Mouse (Mus musculus): ENCODE measurements around the gene Qrsl1. TPM values are rescaled to one million over a fixed set of nuclear protein-coding genes. Genes with fewer than 3 reads are reported as not detected.
"Not testable (repeated sequence)": the region's sequence is repeated elsewhere in the genome, so short reads cannot be mapped to it uniquely, and the experiment has no call there.

Qrsl1 gene
- 22.6 and 24.2 TPM in 2 replicates for polyA plus RNA-seq (2015; fragmentation: Nextera tagmentation; extraction: Ambion mirVana)

DNA sequence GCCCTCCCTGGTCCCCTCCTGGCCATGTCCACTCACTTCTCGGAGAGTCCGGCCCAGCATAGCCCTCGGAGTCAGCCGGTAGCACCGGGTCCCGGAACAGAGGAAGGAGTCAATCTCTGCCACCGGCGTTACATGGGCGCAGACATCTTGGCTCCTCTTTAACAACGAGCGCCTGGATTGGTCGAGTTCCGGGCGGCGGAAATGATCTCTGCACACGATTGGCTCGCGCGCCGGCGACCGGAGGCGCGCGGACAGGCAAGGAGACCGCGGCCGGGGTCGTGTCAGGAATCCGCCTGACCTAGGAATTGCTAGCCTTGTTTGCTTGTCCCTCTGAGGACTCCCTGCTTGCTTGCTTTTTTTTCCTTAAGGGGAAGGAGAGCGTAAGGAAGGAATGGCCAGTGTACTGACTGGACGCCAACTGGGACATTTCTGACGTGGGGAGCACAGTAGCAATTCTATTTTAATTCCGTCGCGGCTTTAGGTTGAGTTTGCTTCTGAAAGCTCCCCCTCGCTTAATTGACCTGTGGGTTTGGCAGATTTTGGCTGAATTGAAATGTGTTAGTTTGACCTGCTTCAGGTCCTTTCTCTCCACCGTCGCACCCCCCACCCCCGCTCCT is at the start of gene Qrsl1, which contains the start of gene Rtn4ip1:
Gene Qrsl1 (minus strand): TSS at position 168 of the 617 bp plus-strand sequence.
Gene Rtn4ip1 (plus strand): TSS at position 230 of the 617 bp plus-strand sequence.
- whole genome bisulfite sequencing = under 1% methylated on average over 40 of the region's 40 CpGs
- Histone ChIP-seq H3K4me3 (peak within 1 kb of the TSS; percentile 83), H3K27ac (replicated peaks) (peak within 1 kb of the TSS; percentile 63), H3K27me3 (no peaks in the 10 kb centered on the region), H3K4me2 (replicated peaks) (peak within 1 kb of the TSS; percentile 67), H3K9ac (replicated peaks) (peak within 1 kb of the TSS; percentile 50), H3K9me3 (no peaks in the 10 kb centered on the region), H3K4me1 (peaks cover 20% of the 10 kb centered on the region), H3K36me3 (no peaks in the 10 kb centered on the region)
- ATAC-seq (replicated peaks) = peak; percentile 99

DNA sequence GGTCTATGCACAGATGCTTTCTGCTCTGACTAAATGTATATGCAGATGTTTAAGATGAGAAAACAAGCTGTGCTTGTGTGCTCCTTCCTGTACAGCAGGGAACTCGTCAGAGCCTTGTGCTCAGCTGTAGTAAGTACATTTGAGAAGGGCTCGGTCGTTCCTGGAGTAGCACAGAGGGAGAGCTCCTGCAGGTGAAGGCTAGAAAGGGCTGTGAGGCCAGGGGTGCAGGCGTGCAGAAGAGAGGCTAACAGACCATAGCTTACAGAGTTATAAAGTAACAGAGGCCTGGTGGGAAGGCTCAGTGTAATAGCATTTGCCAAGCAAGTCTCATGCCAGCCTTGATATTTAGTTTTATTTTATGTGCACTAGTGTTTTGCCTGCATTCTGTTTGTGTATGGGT is 43.9 kb upstream of the Qrsl1 start:
- H3K36me3 ChIP-seq = peaks cover 6% of the 10 kb centered on the region; the same call in 1 of the 2 replicates
- WGBS = 85% methylated on average over 4 of the region's 4 CpGs
- ATAC-seq (replicated peaks) = no peak
- no peak overlapping the region for H3K9ac ChIP-seq (replicated peaks)
- H3K4me3 ChIP-seq = no peak overlapping the region
- H3K4me1 ChIP-seq = no peaks in the 10 kb centered on the region
- H3K27me3 ChIP-seq = no peaks in the 10 kb centered on the region
- H3K27ac ChIP-seq (replicated peaks) = no peak overlapping the region
- no peak overlapping the region for H3K4me2 ChIP-seq (replicated peaks)
- H3K9me3 ChIP-seq = no peaks in the 10 kb centered on the region

DNA sequence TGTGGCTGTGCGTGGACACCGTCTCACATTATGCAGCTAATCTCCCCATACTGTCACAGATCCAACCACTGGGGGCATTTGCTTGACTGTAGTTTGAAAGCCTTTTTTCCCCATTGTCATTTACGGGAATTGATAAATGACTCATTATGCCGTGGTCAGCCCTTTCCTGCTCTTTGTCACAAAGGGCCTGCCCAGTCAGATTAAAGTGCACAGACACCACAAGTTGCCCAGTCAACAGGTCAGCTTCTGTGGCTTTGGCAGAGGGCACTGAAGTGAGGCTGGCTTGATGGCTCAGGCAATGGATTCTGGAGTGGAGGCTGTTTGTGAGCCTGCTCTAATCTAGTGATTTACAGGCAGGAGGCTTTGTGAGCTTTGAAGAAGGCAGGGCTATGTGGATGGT is 42.2 kb upstream of the Qrsl1 start:
- H3K4me2 ChIP-seq (replicated peaks) = no peak overlapping the region
- no peaks in the 10 kb centered on the region for H3K4me1 ChIP-seq
- no peak for ATAC-seq (replicated peaks)
- no peak overlapping the region for H3K9ac ChIP-seq (replicated peaks)
- no peak overlapping the region for H3K27ac ChIP-seq (replicated peaks)
- WGBS = 40% methylated on average over 4 of the region's 4 CpGs
- H3K27me3 ChIP-seq = no peaks in the 10 kb centered on the region
- no peaks in the 10 kb centered on the region for H3K9me3 ChIP-seq
- peaks cover 6% of the 10 kb centered on the region; the same call in 1 of the 2 replicates for H3K36me3 ChIP-seq
- H3K4me3 ChIP-seq = no peak overlapping the region

GRCm38 (mm10) chr10:43939136-43939662 is 37.7 kb upstream of the Qrsl1 start:
- no peak for ATAC-seq (replicated peaks)
- H3K27ac ChIP-seq (replicated peaks) = no peak overlapping the region
- H3K27me3 ChIP-seq = no peaks in the 10 kb centered on the region
- no peak overlapping the region for H3K4me3 ChIP-seq
- 87% methylated on average over 6 of the region's 6 CpGs for WGBS
- H3K4me1 ChIP-seq = no peaks in the 10 kb centered on the region
- H3K4me2 ChIP-seq (replicated peaks) = no peak overlapping the region
- H3K36me3 ChIP-seq = no peaks in the 10 kb centered on the region
- H3K9me3 ChIP-seq = no peaks in the 10 kb centered on the region
- no peak overlapping the region for H3K9ac ChIP-seq (replicated peaks)

GRCm38 (mm10) chr10:43928596-43928995 is 27.1 kb upstream of the Qrsl1 start:
- Histone ChIP-seq H3K4me3 (no peak overlapping the region), H3K4me2 (replicated peaks) (no peak overlapping the region), H3K36me3 (no peaks in the 10 kb centered on the region), H3K9me3 (no peaks in the 10 kb centered on the region), H3K4me1 (peaks cover 8% of the 10 kb centered on the region), H3K9ac (replicated peaks) (no peak overlapping the region), H3K27ac (replicated peaks) (no peak overlapping the region), H3K27me3 (no peaks in the 10 kb centered on the region)
- 81% methylated on average over 5 of the region's 5 CpGs for WGBS
- no peak for ATAC-seq (replicated peaks)

GRCm38 (mm10) chr10:43927736-43928135 is 26.2 kb upstream of the Qrsl1 start:
- WGBS = 77% methylated on average over 8 of the region's 8 CpGs
- no peak overlapping the region for H3K4me2 ChIP-seq (replicated peaks)

DNA sequence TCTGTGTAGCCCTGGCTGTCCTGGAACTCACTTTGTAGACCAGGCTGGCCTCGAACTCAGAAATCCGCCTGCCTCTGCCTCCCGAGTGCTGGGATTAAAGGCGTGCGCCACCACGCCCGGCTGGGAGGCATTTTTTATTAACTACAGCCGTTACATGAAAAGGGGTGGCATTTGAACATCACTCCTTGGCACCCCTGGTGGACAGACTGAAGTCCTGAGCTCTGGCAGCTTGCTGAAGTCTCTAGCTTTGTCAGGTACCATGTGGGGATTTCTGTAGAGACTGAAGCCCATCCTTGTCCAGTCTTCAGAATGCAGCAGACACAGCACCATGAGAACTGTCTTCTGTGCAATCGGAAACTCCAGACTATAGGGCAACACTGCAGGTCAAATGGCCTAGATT is 24.2 kb upstream of the Qrsl1 start:
- H3K27me3 ChIP-seq; H3K4me1 ChIP-seq; H3K4me2 ChIP-seq (replicated peaks); H3K9me3 ChIP-seq; H3K36me3 ChIP-seq; H3K27ac ChIP-seq (replicated peaks); H3K4me3 ChIP-seq; ATAC-seq (replicated peaks); H3K9ac ChIP-seq (replicated peaks): not testable (repeated sequence)
- WGBS = 92% methylated on average over 9 of the region's 9 CpGs

More at GRCm38 (mm10) chr10:43927736-43928135, 26.2 kb upstream of the Qrsl1 start:
- no peaks in the 10 kb centered on the region for H3K9me3 ChIP-seq
- peaks cover 8% of the 10 kb centered on the region for H3K4me1 ChIP-seq
- H3K4me3 ChIP-seq = no peak overlapping the region
- no peaks in the 10 kb centered on the region for H3K36me3 ChIP-seq
- no peaks in the 10 kb centered on the region for H3K27me3 ChIP-seq
- H3K27ac ChIP-seq (replicated peaks) = no peak overlapping the region
- ATAC-seq (replicated peaks) = no peak
- H3K9ac ChIP-seq (replicated peaks) = no peak overlapping the region

DNA sequence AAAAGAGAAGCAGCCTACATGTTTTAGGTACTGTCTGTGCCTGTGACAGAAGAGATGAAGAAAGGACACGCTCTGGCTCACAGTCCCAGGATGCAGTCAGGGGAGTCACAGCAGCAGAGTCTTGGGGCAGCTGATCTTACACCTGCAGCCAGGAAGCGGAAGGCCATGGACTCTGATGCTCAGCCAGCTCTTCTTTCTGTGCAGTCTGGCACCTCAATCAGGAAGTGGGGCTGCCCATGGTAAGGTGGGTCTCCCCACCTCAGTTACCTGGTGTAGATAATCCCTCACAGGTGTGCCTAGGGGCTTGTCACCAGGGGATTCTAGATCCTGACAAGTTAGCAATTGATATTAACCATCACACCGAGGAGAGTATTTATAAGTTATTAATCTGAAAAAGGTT is 21.6 kb upstream of the Qrsl1 start:
- H3K4me3 ChIP-seq = no peak overlapping the region
- 95% methylated on average over 3 of the region's 3 CpGs for WGBS
- H3K27me3 ChIP-seq = no peaks in the 10 kb centered on the region
- H3K27ac ChIP-seq (replicated peaks) = no peak overlapping the region
- H3K4me2 ChIP-seq (replicated peaks) = no peak overlapping the region
- peaks cover 5% of the 10 kb centered on the region for H3K4me1 ChIP-seq
- ATAC-seq (replicated peaks) = no peak
- no peaks in the 10 kb centered on the region for H3K36me3 ChIP-seq
- H3K9ac ChIP-seq (replicated peaks) = no peak overlapping the region
- no peaks in the 10 kb centered on the region for H3K9me3 ChIP-seq

DNA sequence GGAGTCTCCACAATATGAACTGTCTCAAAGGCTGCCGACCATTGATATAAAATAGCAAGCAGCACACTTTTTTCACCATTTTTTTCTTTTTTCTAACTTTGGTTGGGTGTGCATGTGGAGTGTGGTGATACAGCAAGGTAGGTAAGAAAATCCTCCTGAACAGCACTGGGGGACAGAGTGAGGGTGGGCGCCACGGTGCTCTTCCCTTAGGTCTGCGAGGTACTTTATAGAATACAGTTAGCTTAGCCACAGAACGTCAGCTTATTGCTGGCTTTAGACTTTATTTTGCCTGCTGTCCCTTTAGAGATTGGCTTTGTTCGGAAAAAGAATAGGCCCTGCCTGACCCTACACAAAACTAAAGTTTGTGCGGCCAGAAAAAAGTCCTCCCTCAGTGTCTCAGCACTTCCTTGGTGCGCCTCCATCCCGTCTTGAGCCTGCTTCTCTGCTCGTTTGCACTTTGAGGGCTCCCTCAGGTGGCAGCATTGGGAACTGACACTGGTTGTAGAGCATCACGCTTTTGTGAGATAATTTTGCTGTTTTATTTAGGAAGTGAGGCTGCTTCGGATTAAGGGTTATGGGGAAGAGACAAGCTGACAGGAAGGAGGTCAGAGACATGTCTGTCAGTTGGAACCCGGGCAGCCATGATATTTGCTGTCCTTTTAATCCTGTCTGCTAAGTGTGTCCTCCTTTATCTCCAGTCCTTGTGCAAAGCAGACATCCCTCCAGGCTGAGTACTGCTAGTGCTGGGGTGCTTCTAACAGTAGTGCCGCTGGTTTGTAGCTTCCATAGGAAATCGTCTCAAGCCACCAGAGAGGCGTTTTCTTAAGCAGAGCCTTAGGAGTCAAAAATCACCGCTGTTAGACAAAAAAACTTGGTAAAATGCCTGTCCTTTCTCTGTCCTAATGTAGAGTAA is 17.4 kb upstream of the Qrsl1 start:
- H3K36me3 ChIP-seq = no peaks in the 10 kb centered on the region
- no peak overlapping the region for H3K9ac ChIP-seq (replicated peaks)
- no peaks in the 10 kb centered on the region for H3K27me3 ChIP-seq
- H3K9me3 ChIP-seq = no peaks in the 10 kb centered on the region
- peak; percentile 84 for ATAC-seq (replicated peaks)
- H3K4me2 ChIP-seq (replicated peaks) = no peak overlapping the region
- no peak overlapping the region for H3K4me3 ChIP-seq
- no peak overlapping the region for H3K27ac ChIP-seq (replicated peaks)
- WGBS = 37% methylated on average over 17 of the region's 17 CpGs
- no peaks in the 10 kb centered on the region for H3K4me1 ChIP-seq

GRCm38 (mm10) chr10:43916737-43917136 is 15.2 kb upstream of the Qrsl1 start:
- Histone ChIP-seq H3K4me1 (no peaks in the 10 kb centered on the region), H3K27ac (replicated peaks) (no peak overlapping the region), H3K4me3 (no peak overlapping the region), H3K9me3 (no peaks in the 10 kb centered on the region), H3K9ac (replicated peaks) (no peak overlapping the region), H3K36me3 (no peaks in the 10 kb centered on the region), H3K4me2 (replicated peaks) (no peak overlapping the region), H3K27me3 (no peaks in the 10 kb centered on the region)
- WGBS = 83% methylated on average over 2 of the region's 2 CpGs
- ATAC-seq (replicated peaks) = no peak

DNA sequence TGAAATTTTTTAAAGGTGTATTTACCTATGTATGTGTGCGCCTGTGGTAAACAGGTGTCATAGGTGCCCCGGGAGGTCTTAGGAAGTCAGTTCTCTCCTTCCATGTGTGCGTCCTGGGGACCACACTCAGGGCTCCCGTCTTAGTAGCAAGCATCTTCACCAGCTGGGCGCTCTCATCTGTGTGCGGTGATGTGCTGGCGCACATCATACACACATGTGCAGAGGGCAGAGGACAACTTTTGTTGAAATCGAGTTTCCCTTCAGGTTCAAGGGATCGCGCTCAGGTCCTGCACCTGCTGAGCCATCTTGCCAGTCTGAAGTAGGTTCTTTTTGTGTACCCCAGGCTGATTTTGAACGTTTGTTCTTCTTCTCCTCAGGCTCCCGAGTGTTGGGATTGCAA is 14.6 kb upstream of the Qrsl1 start:
- no peak overlapping the region for H3K9ac ChIP-seq (replicated peaks)
- no peaks in the 10 kb centered on the region for H3K27me3 ChIP-seq
- no peaks in the 10 kb centered on the region for H3K4me1 ChIP-seq
- no peak for ATAC-seq (replicated peaks)
- no peak overlapping the region for H3K4me3 ChIP-seq
- no peak overlapping the region for H3K27ac ChIP-seq (replicated peaks)
- 81% methylated on average over 12 of the region's 12 CpGs for WGBS
- no peak overlapping the region for H3K4me2 ChIP-seq (replicated peaks)
- H3K36me3 ChIP-seq = 0 out of 2 replicates have a peak, but pooled peaks cover 2% of the 10 kb centered on the region
- no peaks in the 10 kb centered on the region for H3K9me3 ChIP-seq

DNA sequence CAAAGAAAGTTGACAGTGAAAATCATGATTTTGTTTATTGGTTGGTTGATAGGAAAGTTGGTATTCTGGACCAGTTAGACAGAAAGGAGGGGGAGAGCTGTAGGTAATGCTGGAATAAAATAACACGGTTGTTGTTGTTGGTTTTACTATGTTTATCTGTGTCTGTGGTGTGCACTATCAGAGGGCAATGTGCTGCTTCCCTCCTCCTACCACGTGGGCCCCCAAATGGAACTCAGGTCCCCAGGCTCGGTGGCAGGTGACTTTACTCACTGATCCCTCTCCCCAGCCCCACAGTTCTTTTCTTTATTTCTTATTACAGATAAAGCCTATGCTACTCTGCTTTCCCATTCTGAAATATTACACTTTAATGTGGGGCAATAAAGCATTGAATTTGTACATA is 10.7 kb upstream of the Qrsl1 start:
- Histone ChIP-seq H3K4me3 (no peak overlapping the region), H3K36me3 (0 out of 2 replicates have a peak, but pooled peaks cover 5% of the 10 kb centered on the region), H3K27ac (replicated peaks) (no peak overlapping the region), H3K27me3 (no peaks in the 10 kb centered on the region), H3K4me1 (no peaks in the 10 kb centered on the region), H3K9me3 (no peaks in the 10 kb centered on the region), H3K9ac (replicated peaks) (no peak overlapping the region), H3K4me2 (replicated peaks) (no peak overlapping the region)
- ATAC-seq (replicated peaks) = no peak
- 92% methylated on average over 3 of the region's 3 CpGs for WGBS

Measured in forebrain, embryonic 15.5 days (tissue).